In the genomic region with DNA sequence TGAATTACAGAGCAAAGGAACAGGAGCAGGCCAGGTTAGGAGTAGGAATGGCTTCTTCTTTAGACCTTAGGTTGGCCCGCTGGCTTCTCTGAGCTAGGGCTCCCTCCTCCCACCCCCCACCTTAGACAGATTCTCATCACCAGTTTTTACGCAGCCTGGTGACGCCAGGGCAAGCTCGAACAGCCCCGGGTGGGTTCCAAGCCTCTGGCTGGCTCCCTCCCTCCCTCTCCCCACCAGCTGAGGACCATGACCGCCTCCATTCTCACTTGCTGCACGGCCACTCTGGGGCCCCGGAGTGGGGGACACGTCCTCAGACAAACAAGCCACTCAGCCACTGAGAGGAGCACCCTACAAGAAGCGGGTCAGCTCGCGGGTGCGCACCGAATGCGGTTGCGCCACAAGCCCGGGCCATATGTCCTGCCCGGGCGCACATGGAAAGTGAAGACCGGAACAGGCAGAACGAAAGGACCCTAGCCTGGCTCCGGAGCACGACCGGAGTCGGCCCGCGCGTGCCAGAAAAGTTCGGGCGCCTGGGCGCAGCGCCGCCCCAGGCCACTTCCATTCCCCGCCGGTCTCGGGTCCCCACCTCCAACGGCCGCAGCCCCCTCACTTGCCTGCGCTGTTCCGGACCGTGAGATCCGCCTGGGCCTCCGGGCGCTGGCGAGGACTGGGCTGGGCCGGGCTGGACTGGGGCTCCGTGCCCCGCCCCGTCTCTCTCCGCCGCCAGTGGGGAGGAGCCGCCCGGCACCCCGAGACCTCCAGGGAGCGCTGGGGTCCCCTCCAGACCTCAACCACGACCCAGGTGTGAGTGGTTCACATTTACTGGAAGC, we compare ENCODE assay signal across 8 mouse cellular contexts. TPM values are rescaled to one million over a fixed set of nuclear protein-coding genes. Genes with fewer than 3 reads are reported as not detected.
DNase-seq lines count a peak whose midpoint lies in the region; ATAC-seq and TF ChIP-seq lines count a peak whose summit lies in the region.

No protein-coding gene starts in this region.

- intact Hi-C loops in heart, adult 2 months (cut with DNase I): loop anchor here (2.0 kb wide), 1 partner anchor 17 kb away; no protein-coding TSS in a partner anchor

- H3K4me2 ChIP-seq in liver, embryonic 12.5 days: peak overlapping the region; percentile 95
- H3K4me2 ChIP-seq in stomach, embryonic 14.5 days (replicated peaks; ENCODE audit: low read depth, low read length): peak overlapping the region; percentile 70

- TF ChIP-seq POLR2A in heart, adult 2 months (IDR thresholded peaks at IDR 0.05; ENCODE audit: insufficient read depth, low read depth, low read length): peak; percentile 80

- H3K9me3 ChIP-seq in liver, embryonic 12.5 days (replicated peaks): no peaks in the 10 kb centered on the region
- no peaks in the 10 kb centered on the region for H3K9me3 ChIP-seq in stomach, embryonic 14.5 days (ENCODE audit: control insufficient read depth, low read depth, low read length)

- H3K4me3 ChIP-seq in heart, adult 2 months: peak overlapping the region; percentile 81
- H3K4me3 ChIP-seq in liver, embryonic 12.5 days: peak overlapping the region; percentile 71
- peak overlapping the region; percentile 71 for H3K4me3 ChIP-seq in stomach, embryonic 14.5 days (ENCODE audit: low read depth, low read length)

- ATAC-seq in liver, embryonic 12.5 days: peak; percentile 90
- ATAC-seq in monocyte, adult 5-6 weeks (replicated peaks; ENCODE audit: insufficient number of reproducible peaks, low FRiP score, low TSS enrichment, poor library complexity, severe bottlenecking): peak; percentile 41
- ATAC-seq in stomach, embryonic 14.5 days (ENCODE audit: insufficient number of reproducible peaks, insufficient read depth, low FRiP score, low read depth): peak; percentile 80

- H3K4me1 ChIP-seq in heart, adult 2 months (ENCODE audit: control insufficient read depth, insufficient read depth, low read length): peaks cover 30% of the 10 kb centered on the region
- H3K4me1 ChIP-seq in liver, embryonic 12.5 days: peaks cover 75% of the 10 kb centered on the region
- peaks cover 14% of the 10 kb centered on the region; the same call in 1 of the 2 replicates for H3K4me1 ChIP-seq in stomach, embryonic 14.5 days (ENCODE audit: control insufficient read depth, insufficient read depth, low read length)

- no peaks in the 10 kb centered on the region for H3K27me3 ChIP-seq in heart, adult 2 months (ENCODE audit: control insufficient read depth, insufficient read depth, low read length)
- no peaks in the 10 kb centered on the region for H3K27me3 ChIP-seq in liver, embryonic 12.5 days (replicated peaks)
- H3K27me3 ChIP-seq in stomach, embryonic 14.5 days (ENCODE audit: control insufficient read depth, insufficient read depth, low read length): no peaks in the 10 kb centered on the region

- DNase-seq in 416B (ENCODE audit: low read depth): peak; percentile 70
- peak; percentile 74 for DNase-seq in adrenal gland, adult 8-10 months
- peak; percentile 74 for DNase-seq in embryo, embryonic 9.5 days (ENCODE audit: extremely low spot score)
- DNase-seq in heart, adult 2 months: peak; percentile 92 to 93
- peak; percentile 73 for DNase-seq in kidney, adult 11 months

- H3K36me3 ChIP-seq in heart, adult 2 months (ENCODE audit: control insufficient read depth, insufficient read depth, low read length): peaks cover 3% of the 10 kb centered on the region; the same call in 1 of the 2 replicates
- H3K36me3 ChIP-seq in liver, embryonic 12.5 days: no peaks in the 10 kb centered on the region
- no peaks in the 10 kb centered on the region for H3K36me3 ChIP-seq in stomach, embryonic 14.5 days (ENCODE audit: control insufficient read depth, insufficient read depth, low read length)

- no peak for TF ChIP-seq EP300 in heart, adult 2 months (IDR thresholded peaks at IDR 0.05; ENCODE audit: insufficient read depth, low read depth, low read length)

- WGBS in heart, adult 2 months: under 1% methylated on average over 56 of the region's 56 CpGs
- WGBS in liver, embryonic 12.5 days (ENCODE audit: insufficient replicate concordance): under 1% methylated on average over 56 of the region's 56 CpGs
- under 1% methylated on average over 55 of the region's 56 CpGs for WGBS in stomach, embryonic 14.5 days

- H3K9ac ChIP-seq in heart, adult 2 months (ENCODE audit: low read depth, low read length): peak overlapping the region; percentile 80
- H3K9ac ChIP-seq in liver, embryonic 12.5 days: peak overlapping the region; percentile 87
- peak overlapping the region; percentile 88 for H3K9ac ChIP-seq in stomach, embryonic 14.5 days (replicated peaks; ENCODE audit: low read depth, low read length)

- TF ChIP-seq CTCF in heart, adult 2 months (IDR thresholded peaks at IDR 0.05): peak; percentile 40; the same call in 1 of the 2 replicates

- H3K79me2 ChIP-seq in heart, adult 2 months (replicated peaks; ENCODE audit: control insufficient read depth, insufficient read depth, low read length): 0 out of 2 replicates have a peak, but pooled peaks cover 5% of the 10 kb centered on the region

- peak overlapping the region; percentile 97 for H3K27ac ChIP-seq in heart, adult 2 months
- H3K27ac ChIP-seq in liver, embryonic 12.5 days: peak overlapping the region; percentile 76
- H3K27ac ChIP-seq in stomach, embryonic 14.5 days (ENCODE audit: low read length): peak overlapping the region; percentile 91

RNA-seq across cellular contexts. Expression of a gene that starts 1.7 kb away (rescaled TPM):
- 100 to 1,000 TPM; 123 to 136 (median 131) TPM for total RNA-seq in adrenal gland, adult 8-10 months (2022)
- 10 to 100 TPM; 41.3 to 48.1 TPM for total RNA-seq in heart, adult 2 months (2021)
- polyA plus RNA-seq in heart, adult 2 months (2012; rRNA removed): 97.1 and 148 TPM in 2 replicates
- polyA plus RNA-seq in liver, embryonic 12.5 days (2016; fragmentation: Nextera tagmentation; extraction: Ambion mirVana): 17.5 and 18.6 TPM in 2 replicates
- total RNA-seq in monocyte, adult 5-6 weeks (2017): 15.8 to 20.8 TPM (median 19.0 TPM) in 3 replicates
- 50.1 and 53.9 TPM in 2 replicates for polyA plus RNA-seq in stomach, embryonic 14.5 days (2014; fragmentation: Nextera tagmentation; extraction: Ambion mirVana)

RNA-seq across cellular contexts. Expression of a gene that starts 19.0 kb away (rescaled TPM):
- total RNA-seq in adrenal gland, adult 8-10 months (2022): 10 to 100 TPM; 68.1 to 76.1 (median 74.6) TPM
- 100 to 1,000 TPM; 126 to 140 TPM for total RNA-seq in heart, adult 2 months (2021)
- 104 and 113 TPM in 2 replicates for polyA plus RNA-seq in heart, adult 2 months (2012; rRNA removed)
- polyA plus RNA-seq in liver, embryonic 12.5 days (2016; fragmentation: Nextera tagmentation; extraction: Ambion mirVana): 45.7 and 48.7 TPM in 2 replicates
- total RNA-seq in monocyte, adult 5-6 weeks (2017): 14.7 to 18.6 TPM (median 17.1 TPM) in 3 replicates
- 122 and 132 TPM in 2 replicates for polyA plus RNA-seq in stomach, embryonic 14.5 days (2014; fragmentation: Nextera tagmentation; extraction: Ambion mirVana)

RNA-seq across cellular contexts. Expression of a gene that starts 19.2 kb away (rescaled TPM):
- total RNA-seq in adrenal gland, adult 8-10 months (2022): 100 to 1,000 TPM; 174 to 226 (median 192) TPM
- total RNA-seq in heart, adult 2 months (2021): 100 to 1,000 TPM in 1 of 2 experiments, 10 to 100 TPM in 1; 89.3 to 100 TPM
- 116 and 135 TPM in 2 replicates for polyA plus RNA-seq in heart, adult 2 months (2012; rRNA removed)
- polyA plus RNA-seq in liver, embryonic 12.5 days (2016; fragmentation: Nextera tagmentation; extraction: Ambion mirVana): 119 and 120 TPM in 2 replicates
- total RNA-seq in monocyte, adult 5-6 weeks (2017): 105 to 159 TPM (median 131 TPM) in 3 replicates
- polyA plus RNA-seq in stomach, embryonic 14.5 days (2014; fragmentation: Nextera tagmentation; extraction: Ambion mirVana): 240 and 261 TPM in 2 replicates

RNA-seq across cellular contexts. Expression of a gene that starts 25.4 kb away (rescaled TPM):
- not detected for total RNA-seq in adrenal gland, adult 8-10 months (2022)
- not detected for total RNA-seq in heart, adult 2 months (2021)
- polyA plus RNA-seq in heart, adult 2 months (2012; rRNA removed): 0.14 and 0.15 TPM in 2 replicates
- 1.2 and 1.5 TPM in 2 replicates for polyA plus RNA-seq in liver, embryonic 12.5 days (2016; fragmentation: Nextera tagmentation; extraction: Ambion mirVana)
- not detected in 3 replicates for total RNA-seq in monocyte, adult 5-6 weeks (2017)
- 3.5 and 4.1 TPM in 2 replicates for polyA plus RNA-seq in stomach, embryonic 14.5 days (2014; fragmentation: Nextera tagmentation; extraction: Ambion mirVana)

RNA-seq across cellular contexts. Expression of a gene that starts 58.2 kb away (rescaled TPM):
- total RNA-seq in adrenal gland, adult 8-10 months (2022): 1 to 10 TPM in 2 of 4 experiments, under 1 TPM in 2; 0.21 to 1.4 (median 0.81) TPM
- total RNA-seq in heart, adult 2 months (2021): under 1 TPM; 0.29 to 0.34 TPM
- 1.1 and 2.3 TPM in 2 replicates for polyA plus RNA-seq in heart, adult 2 months (2012; rRNA removed)
- 0.11 and 0.14 TPM in 2 replicates for polyA plus RNA-seq in liver, embryonic 12.5 days (2016; fragmentation: Nextera tagmentation; extraction: Ambion mirVana)
- total RNA-seq in monocyte, adult 5-6 weeks (2017): 0.29 to 3.3 TPM (median 0.96 TPM) in 3 replicates
- polyA plus RNA-seq in stomach, embryonic 14.5 days (2014; fragmentation: Nextera tagmentation; extraction: Ambion mirVana): 0.69 and 0.81 TPM in 2 replicates

Comparison
In these comparisons a context has a peak if more than half of its experiments do, and no peak if none do; other contexts are left out.
1. Peak in every context shown above with its lines: DNase-seq, ATAC-seq, H3K4me3 ChIP-seq and H3K27ac ChIP-seq.